Mouse (Mus musculus): ENCODE measurements around the gene Hbq1b. TPM values are rescaled to one million over a fixed set of nuclear protein-coding genes. Genes with fewer than 3 reads are reported as not detected.

Gene Hbq1b
- polyA plus RNA-seq, 1 experiment, result not detected

DNA sequence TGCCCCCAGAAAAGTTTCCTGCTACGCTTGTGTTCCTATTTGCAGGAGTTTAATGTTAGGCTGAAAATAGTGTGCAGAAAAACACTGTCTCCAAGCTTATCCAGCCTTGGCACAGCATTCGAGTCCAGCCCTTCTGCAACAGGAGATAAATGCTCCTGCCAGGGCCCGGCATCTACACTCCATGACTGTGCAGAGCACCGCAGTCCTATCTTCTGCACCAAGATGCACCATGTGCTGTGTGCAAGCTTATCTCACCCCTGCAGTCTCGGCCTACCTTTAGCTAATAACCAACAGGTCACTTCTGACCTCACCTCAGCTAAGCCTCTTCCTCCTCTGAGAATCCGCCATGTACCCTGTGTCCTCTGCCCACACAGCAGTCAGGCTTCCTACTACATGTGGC is 41.2 kb upstream of the Hbq1b start:
- Histone ChIP-seq H3K4me3 (ENCODE audit: insufficient read depth, low read depth, low read length) (no peak overlapping the region), H3K27ac (ENCODE audit: insufficient read depth, low read depth, low read length) (no peak overlapping the region), H3K4me1 (ENCODE audit: control insufficient read depth, insufficient read depth, low read length) (peaks cover 10% of the 10 kb centered on the region)
- WGBS, result 87% methylated on average over 6 of the region's 6 CpGs
- TF ChIP-seq CTCF (IDR thresholded peaks at IDR 0.05; ENCODE audit: insufficient read depth, low read depth, low read length), result no peak
- TF ChIP-seq POLR2A (IDR thresholded peaks at IDR 0.05; ENCODE audit: insufficient read depth, low read depth, low read length), result no peak

DNA sequence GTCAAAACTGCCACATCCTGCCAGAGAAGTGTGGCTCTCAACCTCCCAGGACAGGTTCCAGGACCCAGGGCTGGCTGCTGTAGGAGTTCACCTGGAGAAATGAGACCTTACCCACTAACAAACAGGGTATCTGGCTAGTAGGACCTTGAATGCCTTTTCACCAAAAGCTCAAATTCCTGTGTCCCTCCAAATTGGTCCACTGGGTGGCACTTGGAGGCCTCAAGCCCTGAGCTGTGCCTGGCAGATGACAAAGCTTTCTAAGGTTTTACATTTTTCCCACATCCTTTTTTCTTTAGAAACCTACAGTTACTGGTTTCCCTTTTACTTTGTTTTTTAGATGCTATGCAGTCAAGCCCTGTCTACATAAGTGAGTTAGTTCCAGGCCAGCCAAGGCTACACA is 39.7 kb upstream of the Hbq1b start:
- Histone ChIP-seq H3K27ac (ENCODE audit: insufficient read depth, low read depth, low read length) (no peak overlapping the region), H3K4me1 (ENCODE audit: control insufficient read depth, insufficient read depth, low read length) (peaks cover 10% of the 10 kb centered on the region), H3K4me3 (ENCODE audit: insufficient read depth, low read depth, low read length) (no peak overlapping the region)
- no peak for TF ChIP-seq CTCF (IDR thresholded peaks at IDR 0.05; ENCODE audit: insufficient read depth, low read depth, low read length)
- no peak for TF ChIP-seq POLR2A (IDR thresholded peaks at IDR 0.05; ENCODE audit: insufficient read depth, low read depth, low read length)

DNA sequence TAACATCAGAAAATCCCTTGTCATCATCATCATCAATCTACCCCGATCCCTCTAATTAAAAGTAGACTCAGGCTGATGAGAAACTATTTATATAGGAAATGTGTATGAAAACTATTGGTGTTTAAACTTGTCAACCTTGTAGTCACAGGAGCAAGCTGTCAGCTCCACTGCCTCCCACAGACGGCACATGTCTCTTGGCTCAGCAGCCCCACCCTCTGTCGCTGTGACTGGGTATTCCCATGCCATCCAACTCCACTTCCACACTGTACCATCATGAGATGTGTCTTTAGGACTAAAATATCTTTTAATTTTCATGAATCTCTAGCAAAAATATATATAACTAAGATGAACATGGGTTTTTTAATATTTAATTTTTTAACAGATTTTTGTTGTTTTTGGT is 38.4 kb upstream of the Hbq1b start:
- Histone ChIP-seq H3K4me3 (ENCODE audit: insufficient read depth, low read depth, low read length) (no peak overlapping the region), H3K27ac (ENCODE audit: insufficient read depth, low read depth, low read length) (no peak overlapping the region), H3K4me1 (ENCODE audit: control insufficient read depth, insufficient read depth, low read length) (peaks cover 7% of the 10 kb centered on the region)
- 84% methylated on average over 3 of the region's 3 CpGs for WGBS
- TF ChIP-seq POLR2A (IDR thresholded peaks at IDR 0.05; ENCODE audit: insufficient read depth, low read depth, low read length), result no peak
- no peak for TF ChIP-seq CTCF (IDR thresholded peaks at IDR 0.05; ENCODE audit: insufficient read depth, low read depth, low read length)

DNA sequence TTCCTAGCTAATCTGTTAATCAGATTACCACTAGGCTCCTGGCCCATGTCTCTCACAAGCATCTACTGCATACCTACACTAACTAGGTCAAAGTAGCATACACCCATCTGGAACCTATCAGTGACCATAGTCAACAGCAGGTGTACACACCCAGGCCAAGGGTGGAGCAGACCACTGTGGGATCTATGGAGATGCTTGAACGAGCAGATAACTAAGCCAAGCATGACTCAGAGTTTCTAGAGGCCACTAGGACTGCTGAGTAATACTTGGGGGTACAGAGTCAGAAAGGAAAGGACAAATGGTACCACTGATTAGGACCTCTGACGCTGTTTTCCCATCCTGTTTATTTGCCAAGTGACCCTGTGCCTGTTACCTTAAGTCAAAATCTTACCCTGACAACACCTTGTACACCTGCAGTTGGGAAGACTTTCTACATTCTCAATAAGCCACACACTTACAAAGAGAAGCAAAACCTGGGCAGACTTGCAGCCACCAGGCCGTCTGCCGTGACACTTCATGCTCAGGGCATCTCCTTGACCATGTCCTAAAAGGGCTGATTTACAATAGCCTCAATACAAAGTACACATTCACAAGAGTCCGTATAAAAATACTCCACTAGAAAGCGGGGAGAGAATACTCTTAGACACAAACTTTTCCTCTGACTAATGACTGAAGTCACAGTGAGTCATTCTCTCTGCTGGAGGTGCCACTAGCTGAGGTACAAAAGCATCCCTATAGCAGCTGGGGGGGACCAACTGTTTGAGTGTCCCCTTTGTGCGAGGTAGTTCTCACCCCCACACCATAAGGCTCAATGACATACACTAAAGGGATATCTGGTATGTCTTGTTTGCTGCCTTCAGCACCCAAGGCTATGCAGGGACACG is 35.6 kb upstream of the Hbq1b start:
- Histone ChIP-seq H3K4me1 (ENCODE audit: control insufficient read depth, insufficient read depth, low read length) (no peaks in the 10 kb centered on the region; the same call in 1 of the 2 replicates), H3K27ac (ENCODE audit: insufficient read depth, low read depth, low read length) (no peak overlapping the region), H3K4me3 (ENCODE audit: insufficient read depth, low read depth, low read length) (no peak overlapping the region)
- 68% methylated on average over 8 of the region's 8 CpGs for WGBS
- TF ChIP-seq CTCF (IDR thresholded peaks at IDR 0.05; ENCODE audit: insufficient read depth, low read depth, low read length), result no peak
- no peak for TF ChIP-seq POLR2A (IDR thresholded peaks at IDR 0.05; ENCODE audit: insufficient read depth, low read depth, low read length)

DNA sequence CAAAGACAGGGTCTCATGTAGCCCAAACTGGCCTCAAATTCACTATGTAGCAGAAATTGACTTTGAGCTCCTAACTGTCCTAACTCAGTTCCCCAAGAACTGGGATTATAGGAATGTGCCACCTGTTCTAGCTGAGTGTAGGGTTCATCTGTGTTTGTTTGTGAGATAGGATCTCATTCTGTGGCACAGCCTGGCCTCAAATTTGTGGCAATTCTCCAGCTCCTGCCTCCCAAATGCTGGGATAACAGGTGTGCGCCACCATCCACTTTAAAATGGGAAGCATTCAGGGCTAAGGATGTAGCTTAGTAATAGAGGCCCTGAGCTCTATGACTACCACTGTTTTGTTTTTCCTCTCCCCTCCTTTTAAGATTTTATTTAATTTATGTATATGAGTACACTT is 33.6 kb upstream of the Hbq1b start:
- Histone ChIP-seq H3K4me3 (ENCODE audit: insufficient read depth, low read depth, low read length) (no peak overlapping the region), H3K27ac (ENCODE audit: insufficient read depth, low read depth, low read length) (no peak overlapping the region), H3K4me1 (ENCODE audit: control insufficient read depth, insufficient read depth, low read length) (no peaks in the 10 kb centered on the region; the same call in 1 of the 2 replicates)
- 97% methylated on average over 1 of the region's 1 CpGs for WGBS
- no peak for TF ChIP-seq CTCF (IDR thresholded peaks at IDR 0.05; ENCODE audit: insufficient read depth, low read depth, low read length)
- TF ChIP-seq POLR2A (IDR thresholded peaks at IDR 0.05; ENCODE audit: insufficient read depth, low read depth, low read length), result no peak

DNA sequence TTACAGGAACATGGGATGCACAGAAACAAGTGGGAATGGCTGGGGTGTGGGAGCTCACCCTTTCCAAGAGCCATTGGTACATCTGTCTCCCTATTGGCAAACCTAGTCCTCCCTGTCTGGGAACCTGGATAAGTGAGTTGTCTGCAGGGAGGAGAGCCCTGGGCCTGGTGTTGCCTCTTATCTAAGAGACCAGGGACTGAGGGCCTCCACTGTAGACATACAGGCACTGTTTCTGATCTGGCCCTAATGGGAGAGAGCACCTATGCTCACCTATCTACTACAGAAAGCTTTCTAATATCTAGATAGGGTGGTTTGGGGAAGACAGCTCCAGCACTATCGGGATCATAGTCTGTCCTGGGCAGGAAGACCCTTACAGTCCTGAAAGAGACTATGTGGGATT is 30.6 kb upstream of the Hbq1b start:
- H3K4me1 ChIP-seq (ENCODE audit: control insufficient read depth, insufficient read depth, low read length), result no peaks in the 10 kb centered on the region; the same call in 1 of the 2 replicates
- 97% methylated on average over 1 of the region's 1 CpGs for WGBS
- H3K27ac ChIP-seq (ENCODE audit: insufficient read depth, low read depth, low read length), result no peak overlapping the region
- no peak for TF ChIP-seq CTCF (IDR thresholded peaks at IDR 0.05; ENCODE audit: insufficient read depth, low read depth, low read length)
- no peak for TF ChIP-seq POLR2A (IDR thresholded peaks at IDR 0.05; ENCODE audit: insufficient read depth, low read depth, low read length)
- H3K4me3 ChIP-seq (ENCODE audit: insufficient read depth, low read depth, low read length), result no peak overlapping the region

DNA sequence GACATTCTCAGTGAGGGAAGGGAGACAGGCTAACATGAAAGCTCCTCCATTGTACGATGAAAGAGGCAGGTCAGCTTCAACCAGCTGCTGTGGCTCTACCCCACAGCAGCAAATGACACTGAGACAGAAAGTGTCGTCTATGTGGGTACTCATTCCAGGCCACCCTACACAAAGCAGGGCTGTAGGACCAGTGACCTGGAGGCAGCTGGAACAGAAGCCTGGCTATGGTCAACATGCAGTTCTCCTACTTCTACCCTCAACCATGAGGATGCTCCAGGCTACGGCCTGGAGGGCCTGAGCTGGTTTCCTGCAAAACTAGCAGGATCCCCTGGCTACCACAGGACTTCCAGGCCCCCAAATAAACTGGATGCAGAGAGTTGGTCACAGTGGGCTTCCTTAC is 30.2 kb upstream of the Hbq1b start:
- H3K4me3 ChIP-seq (ENCODE audit: insufficient read depth, low read depth, low read length), result no peak overlapping the region
- WGBS, result 96% methylated on average over 3 of the region's 3 CpGs
- TF ChIP-seq POLR2A (IDR thresholded peaks at IDR 0.05; ENCODE audit: insufficient read depth, low read depth, low read length), result no peak
- TF ChIP-seq CTCF (IDR thresholded peaks at IDR 0.05; ENCODE audit: insufficient read depth, low read depth, low read length), result no peak
- no peaks in the 10 kb centered on the region for H3K4me1 ChIP-seq (ENCODE audit: control insufficient read depth, insufficient read depth, low read length)
- H3K27ac ChIP-seq (ENCODE audit: insufficient read depth, low read depth, low read length), result no peak overlapping the region

DNA sequence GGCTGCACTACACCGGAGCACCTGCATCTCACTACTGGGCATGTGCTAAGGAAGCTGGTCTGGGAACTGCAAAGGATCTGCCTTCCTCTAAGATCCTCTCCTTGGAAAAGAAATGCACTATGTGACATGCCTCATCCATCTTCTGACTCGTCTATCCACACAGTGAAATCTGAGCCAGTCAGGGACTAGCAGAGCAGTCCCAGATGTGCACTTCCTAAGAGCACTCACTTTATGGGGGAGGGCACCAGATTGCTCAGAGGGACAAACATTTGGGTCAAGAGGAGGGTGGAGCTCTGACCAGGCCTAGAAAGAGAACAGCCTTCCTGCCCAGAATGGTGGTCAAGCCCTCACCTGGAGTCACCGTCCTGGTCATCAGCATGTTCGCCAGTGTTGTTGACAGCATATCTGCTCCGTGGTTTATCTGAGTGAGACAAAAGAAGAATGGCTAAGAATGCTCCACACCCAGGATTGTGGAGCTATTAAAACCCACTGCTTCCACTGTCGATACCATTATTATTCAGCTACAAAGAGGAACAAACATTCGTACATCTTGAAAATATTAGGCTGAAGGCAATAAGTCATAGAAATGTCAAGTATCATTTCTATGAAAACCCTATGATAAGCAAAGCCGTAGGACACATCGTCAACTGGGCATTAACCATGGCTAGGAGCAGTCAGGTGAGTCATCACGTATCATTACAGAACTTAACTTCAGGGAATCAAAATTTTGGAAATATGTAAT is 23.9 kb upstream of the Hbq1b start:
- H3K4me1 ChIP-seq (ENCODE audit: control insufficient read depth, insufficient read depth, low read length), result peaks cover 5% of the 10 kb centered on the region
- WGBS, result 94% methylated on average over 10 of the region's 10 CpGs
- TF ChIP-seq CTCF (IDR thresholded peaks at IDR 0.05; ENCODE audit: insufficient read depth, low read depth, low read length) (no peak), POLR2A (IDR thresholded peaks at IDR 0.05; ENCODE audit: insufficient read depth, low read depth, low read length) (no peak)
- no peak overlapping the region for H3K4me3 ChIP-seq (ENCODE audit: insufficient read depth, low read depth, low read length)
- H3K27ac ChIP-seq (ENCODE audit: insufficient read depth, low read depth, low read length), result no peak overlapping the region

DNA sequence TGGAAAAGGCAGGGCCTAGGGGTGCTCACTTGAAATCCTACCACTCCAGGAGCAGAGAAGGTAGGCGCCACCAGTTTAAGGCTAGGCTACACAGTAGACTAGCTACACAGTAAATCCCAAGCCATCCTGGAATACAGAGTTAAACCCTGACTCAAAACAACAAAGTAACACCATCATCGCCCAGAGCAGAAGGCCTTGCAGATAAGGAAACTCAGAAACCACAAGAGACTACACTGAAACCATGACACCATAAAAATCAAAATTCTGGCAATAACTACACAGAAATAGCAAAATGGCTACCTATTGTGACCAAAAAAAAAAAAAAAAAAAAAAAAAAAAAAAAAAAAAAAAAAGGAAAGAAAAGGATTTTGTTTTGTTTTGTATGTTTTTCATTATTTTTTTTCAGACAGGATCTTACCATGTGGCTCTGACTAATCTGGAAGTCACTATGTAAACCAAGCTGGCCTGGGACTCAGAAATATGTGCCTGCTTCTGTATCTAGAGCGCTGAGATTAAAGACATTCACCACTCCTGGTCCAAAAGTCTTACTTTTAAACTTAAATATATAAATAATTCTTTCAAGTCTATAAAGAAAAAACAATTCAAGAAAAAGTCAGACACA is 21.5 kb upstream of the Hbq1b start:
- no peak for TF ChIP-seq POLR2A (IDR thresholded peaks at IDR 0.05; ENCODE audit: insufficient read depth, low read depth, low read length)
- no peak for TF ChIP-seq CTCF (IDR thresholded peaks at IDR 0.05; ENCODE audit: insufficient read depth, low read depth, low read length)
- 92% methylated on average over 3 of the region's 3 CpGs for WGBS
- peaks cover 8% of the 10 kb centered on the region for H3K4me1 ChIP-seq (ENCODE audit: control insufficient read depth, insufficient read depth, low read length)
- no peak overlapping the region for H3K4me3 ChIP-seq (ENCODE audit: insufficient read depth, low read depth, low read length)
- no peak overlapping the region for H3K27ac ChIP-seq (ENCODE audit: insufficient read depth, low read depth, low read length)

Measured in olfactory bulb, adult 2 months (tissue).